Mouse (Mus musculus) megakaryocyte, embryonic 14.5 days (primary cell): ENCODE results near the gene Btg4.

Source experiments
- FLI1 ChIP-seq: IDR thresholded peaks from 2 replicates; pipeline ENCODE4 v1.6.1; 2012; ENCODE audit warnings: low read length, inconsistent platforms, mixed read lengths
- GATA1 ChIP-seq: IDR thresholded peaks from 3 replicates; pipeline ENCODE4 v1.6.1; 2012; ENCODE audit warnings: mixed read lengths, low read length, inconsistent platforms, borderline replicate concordance

- TF ChIP-seq GATA1 (no peak), FLI1 (no peak)
Measured at GRCm38 (mm10) chr9:51137432-51137831, 76.7 kb downstream of the Btg4 start.
